Mouse (Mus musculus) heart, postnatal 0 days (tissue): ENCODE measurements at regions not wholly inside any gene's neighbourhood (a gene's known extent, or its start where the extent isn't known, plus 50 kb on each side); places are given as distances from the start of the nearest gene placed in this dataset.

Source experiments
- ATAC-seq: fragments of 200-750 bp; cut with Nextera tagmentation; 2 replicates; pipeline ENCODE4 v1.8.0; 2017; ENCODE audit warnings: low read depth, moderate number of reproducible peaks, moderate library complexity; ENCODE audit not compliant: insufficient read depth
- DNase-seq: peaks from one replicate; pipeline ENCODE4 v3.0.0-alpha.2; 2016; ENCODE audit warnings: low spot score
- H3K27ac ChIP-seq: fragments of 300-500 bp; sonication (generic); 2 replicates; pipeline ENCODE4 v1.5.1; 2014; ENCODE audit warnings: low read depth, mild to moderate bottlenecking
- H3K27me3 ChIP-seq: fragments of 300-500 bp; sonication (generic); 2 replicates; pipeline ENCODE4 v1.6.1; 2014; ENCODE audit warnings: low read length, mixed read lengths; ENCODE audit not compliant: control insufficient read depth, insufficient read depth
- H3K36me3 ChIP-seq: fragments of 300-500 bp; sonication (generic); replicated peaks from 2 replicates; pipeline ENCODE4 v1.6.1; 2014; ENCODE audit warnings: low read length, mixed read lengths; ENCODE audit not compliant: control insufficient read depth, insufficient read depth
- H3K4me1 ChIP-seq: fragments of 300-500 bp; sonication (generic); 2 replicates; pipeline ENCODE4 v1.6.1; 2014; ENCODE audit warnings: antibody characterized with exemption; ENCODE audit not compliant: control insufficient read depth, insufficient read depth
- H3K4me2 ChIP-seq: fragments of 300-500 bp; sonication (generic); 2 replicates; pipeline ENCODE4 v1.6.1; 2014; ENCODE audit warnings: low read depth, mild to moderate bottlenecking, low read length, moderate library complexity
- H3K4me3 ChIP-seq: fragments of 300-500 bp; sonication (generic); 2 replicates; pipeline ENCODE4 v1.5.1; 2014; ENCODE audit warnings: low read depth, low read length
- H3K9ac ChIP-seq: fragments of 300-500 bp; sonication (generic); replicated peaks from 2 replicates; pipeline ENCODE4 v1.6.1; 2014; ENCODE audit warnings: low read depth, low read length, mixed read lengths
- H3K9me3 ChIP-seq: fragments of 300-500 bp; sonication (generic); replicated peaks from 2 replicates; pipeline ENCODE4 v1.6.1; 2016; ENCODE audit warnings: low read length; ENCODE audit not compliant: control insufficient read depth
- CTCF ChIP-seq: IDR thresholded peaks from 2 replicates; pipeline ENCODE4 v1.5.1; 2016; ENCODE audit warnings: antibody characterized with exemption, control low read depth, low read depth
- EP300 ChIP-seq: IDR thresholded peaks from 2 replicates; pipeline ENCODE4 v1.6.1; 2016; ENCODE audit warnings: antibody characterized with exemption, low read depth
- WGBS: fragments of 180-500 bp; shearing (Covaris S2); extraction: QIAGEN DNeasy Blood & Tissue Kit; methylation state at CpG from one replicate; pipeline ENCODE4 v1.1.7; 2014; 5-methylcytosine and 5-hydroxymethylcytosine counted together

DNA sequence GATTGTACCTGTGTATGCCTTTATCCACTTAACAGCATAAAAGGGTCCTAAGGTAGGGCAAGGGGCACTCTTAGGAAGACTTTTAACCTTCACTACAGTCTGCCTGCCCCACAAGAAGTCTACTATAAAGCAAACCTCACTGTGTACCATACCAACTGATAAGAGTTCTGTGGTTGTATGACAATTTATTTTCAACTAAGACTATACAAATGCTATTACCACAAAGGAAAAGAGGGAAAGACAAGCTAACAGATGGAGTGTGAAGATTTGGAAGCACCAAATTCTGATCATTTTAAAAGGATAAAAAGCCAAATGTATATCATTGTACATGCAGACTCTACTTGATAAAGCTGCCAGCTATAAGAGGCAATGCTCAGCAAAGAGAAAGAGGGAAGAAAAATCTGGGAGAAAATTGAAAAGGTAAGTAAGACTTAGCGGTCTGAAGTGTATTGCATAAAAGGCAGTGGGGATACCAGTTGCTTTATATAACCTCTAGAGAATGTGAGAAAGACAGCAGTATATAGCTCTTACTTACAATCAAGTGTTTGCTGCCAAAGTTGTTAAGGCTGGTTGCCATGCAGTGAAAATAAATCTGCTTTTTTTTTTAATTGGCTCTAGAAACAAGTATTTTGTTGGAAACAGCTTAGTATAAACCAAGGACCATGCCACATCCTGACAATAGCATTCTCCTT, 328.8 kb downstream of the Tex13c3 start:
- Histone ChIP-seq H3K36me3 (no peaks in the 10 kb centered on the region), H3K27ac (no peak overlapping the region), H3K9me3 (no peaks in the 10 kb centered on the region), H3K9ac (no peak overlapping the region), H3K4me3 (no peak overlapping the region), H3K27me3 (no peaks in the 10 kb centered on the region), H3K4me2 (no peak overlapping the region), H3K4me1 (no peaks in the 10 kb centered on the region)
- TF ChIP-seq EP300 (no peak), CTCF (no peak)
- no peak for DNase-seq
- ATAC-seq, result no peak
- 77% methylated on average over 1 of the region's 1 CpGs for WGBS

DNA sequence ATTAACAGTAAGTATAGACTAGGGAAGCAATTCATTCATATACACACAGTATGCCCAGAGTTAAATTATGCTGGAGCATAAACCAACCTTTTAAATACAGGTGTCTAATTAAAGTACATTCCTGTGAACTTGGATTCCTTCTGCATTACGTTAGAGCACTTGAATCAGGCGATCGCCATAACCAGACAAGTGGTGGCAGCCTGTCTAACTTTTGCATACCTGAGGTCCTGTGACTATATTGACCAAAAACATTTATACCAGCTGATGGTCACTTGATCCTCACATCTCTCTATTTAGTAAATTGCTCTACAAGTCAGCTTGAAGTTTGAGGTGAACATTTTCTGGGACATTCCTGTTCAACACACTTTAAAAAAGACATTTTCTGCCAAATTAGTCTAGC, 330.5 kb downstream of the Tex13c3 start:
- Histone ChIP-seq H3K4me2 (no peak overlapping the region), H3K27me3 (no peaks in the 10 kb centered on the region), H3K27ac (no peak overlapping the region), H3K36me3 (no peaks in the 10 kb centered on the region), H3K9ac (no peak overlapping the region), H3K4me1 (no peaks in the 10 kb centered on the region), H3K9me3 (no peaks in the 10 kb centered on the region), H3K4me3 (no peak overlapping the region)
- ATAC-seq (no peak), DNase-seq (no peak)
- 73% methylated on average over 3 of the region's 3 CpGs for WGBS
- TF ChIP-seq CTCF, result no peak
- no peak for TF ChIP-seq EP300

DNA sequence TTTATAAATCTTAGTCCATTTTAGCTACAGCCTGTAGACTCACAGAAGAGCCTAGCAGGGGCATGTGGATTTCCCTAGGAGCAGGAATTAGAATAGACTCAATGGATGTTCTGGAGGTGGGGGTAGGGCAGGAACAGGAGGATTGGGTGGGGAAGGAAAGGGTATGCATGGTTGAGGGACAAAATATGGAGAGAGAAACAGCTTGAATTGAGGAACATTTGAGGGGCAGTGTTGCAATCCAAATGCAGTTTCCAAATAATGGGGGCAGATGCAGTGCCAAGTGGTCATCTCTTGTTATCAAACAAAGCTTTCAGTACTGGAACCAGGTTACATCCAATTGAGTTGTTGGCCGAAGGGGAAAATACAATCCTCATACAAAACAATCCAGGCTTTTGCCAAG, 332.4 kb downstream of the Tex13c3 start:
- Histone ChIP-seq H3K9me3 (no peaks in the 10 kb centered on the region), H3K4me1 (no peaks in the 10 kb centered on the region), H3K27ac (no peak overlapping the region), H3K36me3 (no peaks in the 10 kb centered on the region), H3K4me2 (no peak overlapping the region), H3K4me3 (no peak overlapping the region), H3K9ac (no peak overlapping the region), H3K27me3 (no peaks in the 10 kb centered on the region)
- no peak for TF ChIP-seq EP300
- 64% methylated on average over 1 of the region's 1 CpGs for WGBS
- DNase-seq (no peak), ATAC-seq (no peak)

DNA sequence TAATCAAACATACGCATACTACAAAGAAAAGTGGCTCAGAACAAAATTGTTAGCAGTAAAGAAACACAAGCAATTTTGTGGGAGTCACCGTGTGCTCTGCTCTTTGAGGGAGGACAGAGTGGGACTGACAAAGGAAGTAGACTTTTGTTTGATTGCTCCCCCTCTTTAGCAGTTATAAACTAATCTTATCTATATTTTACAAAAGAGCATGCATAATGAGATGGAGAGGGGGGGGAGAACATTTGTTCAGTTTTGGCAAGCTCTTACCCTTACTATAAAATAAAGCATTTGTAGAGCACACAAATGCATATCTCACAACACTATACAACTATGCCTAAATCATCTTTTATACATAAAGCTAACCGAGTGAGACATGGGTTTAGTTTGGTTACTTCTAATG, 332.9 kb downstream of the Tex13c3 start:
- 76% methylated on average over 3 of the region's 3 CpGs for WGBS
- DNase-seq, result no peak
- no peaks in the 10 kb centered on the region for H3K27me3 ChIP-seq
- no peak for TF ChIP-seq CTCF
- no peak for TF ChIP-seq EP300
- H3K4me1 ChIP-seq, result no peaks in the 10 kb centered on the region
- H3K4me2 ChIP-seq, result no peak overlapping the region
- no peak overlapping the region for H3K4me3 ChIP-seq
- no peak overlapping the region for H3K9ac ChIP-seq
- H3K36me3 ChIP-seq, result no peaks in the 10 kb centered on the region
- no peaks in the 10 kb centered on the region for H3K9me3 ChIP-seq
- no peak for ATAC-seq
- no peak overlapping the region for H3K27ac ChIP-seq

DNA sequence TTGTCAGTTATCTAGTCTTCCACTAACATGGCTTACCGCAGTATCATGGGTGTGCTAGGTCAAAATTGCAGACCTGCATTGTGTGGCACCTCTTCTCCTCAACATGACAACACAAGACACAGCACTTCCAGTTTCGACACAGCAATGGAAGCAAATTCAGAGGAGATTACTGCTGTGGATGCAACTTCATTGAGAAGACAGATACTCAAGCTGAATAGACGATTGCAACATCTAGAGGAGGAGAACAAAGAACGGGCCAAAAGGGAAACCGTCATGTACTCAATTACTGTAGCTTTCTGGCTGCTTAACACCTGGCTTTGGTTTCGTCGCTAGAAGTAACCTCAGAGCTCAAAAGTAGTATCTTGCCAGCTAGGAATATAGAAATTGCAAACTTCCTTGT, 368.4 kb downstream of the Tex13c3 start:
- ATAC-seq (no peak), DNase-seq (no peak)
- no peaks in the 10 kb centered on the region for H3K27me3 ChIP-seq
- H3K4me1 ChIP-seq, result no peaks in the 10 kb centered on the region
- no peaks in the 10 kb centered on the region for H3K36me3 ChIP-seq
- H3K27ac ChIP-seq, result no peak overlapping the region
- no peaks in the 10 kb centered on the region for H3K9me3 ChIP-seq
- TF ChIP-seq EP300, result no peak
- no peak for TF ChIP-seq CTCF
- no peak overlapping the region for H3K4me2 ChIP-seq
- H3K9ac ChIP-seq, result no peak overlapping the region
- H3K4me3 ChIP-seq, result no peak overlapping the region
- 72% methylated on average over 7 of the region's 7 CpGs for WGBS

DNA sequence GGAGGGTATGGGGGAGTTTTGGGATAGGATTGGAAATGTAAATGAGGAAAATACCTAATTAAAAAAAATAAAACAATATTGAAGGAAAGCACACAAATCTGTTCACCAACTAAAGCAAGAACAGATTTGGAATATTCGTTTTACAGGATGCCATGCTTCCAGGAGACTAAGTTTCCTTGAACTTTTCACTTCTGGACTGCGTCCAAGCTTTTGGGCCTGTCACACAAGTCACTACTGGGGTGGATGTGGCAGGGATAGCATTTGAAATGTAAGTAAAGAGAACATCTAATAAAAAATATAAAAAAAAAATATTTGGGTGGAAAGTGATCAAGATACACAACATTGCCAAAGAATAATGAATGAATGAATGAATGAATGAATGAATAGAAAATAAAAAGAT, 378.2 kb downstream of the Tex13c3 start:
- no peak overlapping the region for H3K27ac ChIP-seq
- no peaks in the 10 kb centered on the region for H3K36me3 ChIP-seq
- H3K4me1 ChIP-seq, result no peaks in the 10 kb centered on the region
- TF ChIP-seq CTCF (no peak), EP300 (no peak)
- 42% methylated on average over 2 of the region's 2 CpGs for WGBS
- H3K4me3 ChIP-seq, result no peak overlapping the region
- no peak for ATAC-seq
- no peaks in the 10 kb centered on the region for H3K9me3 ChIP-seq
- H3K9ac ChIP-seq, result no peak overlapping the region
- H3K27me3 ChIP-seq, result no peaks in the 10 kb centered on the region
- DNase-seq, result no peak
- H3K4me2 ChIP-seq, result no peak overlapping the region
